Mouse (Mus musculus) right cerebral cortex, adult 18-20 months (tissue): ENCODE data around the gene Trim75.

Experiments
- DNase-seq: peaks from one replicate; pipeline ENCODE4 v3.0.0; 2022; ENCODE audit warnings: mixed read lengths

The Trim75 gene

DNA sequence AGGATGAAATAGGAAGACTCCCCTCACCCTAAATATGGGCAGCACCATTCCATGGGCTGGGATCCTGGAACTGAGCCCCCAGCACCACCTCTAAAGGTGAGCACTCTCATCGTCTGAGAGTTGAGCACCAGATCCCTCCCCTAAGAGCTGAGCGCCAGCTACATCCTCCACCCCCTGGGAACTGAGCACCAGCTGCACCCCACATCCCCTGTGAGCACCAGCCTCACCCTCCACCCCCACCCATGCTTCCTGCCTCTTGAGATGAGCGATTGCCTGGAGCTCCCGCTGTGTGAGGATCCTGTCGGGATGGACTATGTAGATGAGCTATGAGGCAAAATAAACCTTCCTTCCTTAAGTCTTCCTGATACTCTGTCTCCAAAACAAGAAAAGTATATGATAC, 44.7 kb downstream of the Trim75 start:
- peak; percentile 46 for DNase-seq

DNA sequence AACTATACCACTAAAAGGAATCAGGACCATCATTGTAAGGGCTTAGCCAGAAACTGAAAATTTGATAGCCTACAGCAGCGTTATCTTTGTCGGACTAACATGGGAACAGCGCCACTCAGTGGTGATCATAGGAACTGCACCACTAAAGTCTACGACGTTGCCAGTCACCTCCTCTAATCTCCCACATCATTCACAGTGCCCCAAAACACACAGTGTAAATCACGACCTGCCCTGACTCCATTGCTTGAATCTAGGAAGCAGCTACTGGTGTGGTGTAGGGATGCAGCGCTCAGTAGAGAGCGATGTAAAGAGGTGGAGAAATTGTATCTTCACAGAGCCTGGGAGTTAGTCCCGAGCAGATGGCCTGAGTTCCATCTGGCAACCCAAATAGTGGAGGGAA, 46.1 kb downstream of the Trim75 start:
- peak; percentile 83 for DNase-seq

DNA sequence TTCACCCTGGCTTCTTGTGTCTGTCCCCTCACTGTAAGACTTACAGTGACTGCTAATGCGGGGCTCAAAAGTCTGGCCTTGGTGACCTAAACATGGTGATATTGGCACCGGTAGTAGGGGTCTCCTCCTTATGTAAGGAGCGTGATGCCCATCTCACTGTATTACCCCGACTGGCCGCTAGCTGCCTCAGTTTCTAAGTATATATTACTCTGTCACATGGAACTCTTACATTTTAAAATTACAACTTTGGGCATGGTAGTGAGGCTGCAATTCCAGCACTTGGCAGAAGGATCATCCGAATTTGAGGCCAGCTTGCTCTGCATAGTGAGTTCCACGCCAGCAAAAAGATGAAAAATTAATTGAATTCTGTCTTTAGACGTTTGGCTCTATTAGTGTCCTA, 46.6 kb downstream of the Trim75 start:
- DNase-seq: no peak

DNA sequence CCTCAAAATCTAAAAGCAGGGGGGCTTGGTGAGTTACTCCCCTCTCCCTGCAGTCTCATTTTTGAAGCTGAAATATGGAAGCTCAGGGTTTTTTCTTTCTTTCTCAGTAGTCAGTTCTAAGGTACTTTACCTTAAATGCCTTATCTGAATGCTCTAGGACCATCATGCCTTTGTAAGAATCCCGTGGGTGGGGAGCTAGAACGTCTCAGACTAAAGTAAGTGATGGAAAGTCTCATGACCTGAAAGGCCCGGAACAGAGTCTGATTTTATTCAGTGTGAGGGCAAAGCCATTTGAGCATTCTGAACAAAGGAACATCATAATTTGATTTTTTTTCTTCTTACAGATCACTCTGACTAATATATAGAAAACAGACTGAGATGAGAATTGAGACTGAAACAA, 52.6 kb downstream of the Trim75 start:
- DNase-seq: no peak
